Mouse (Mus musculus) liver, embryonic 14.5 days (tissue): Measurements from ENCODE around the gene Camp.

Source experiments
- CTCF ChIP-seq: IDR thresholded peaks from 2 replicates; pipeline ENCODE4 v1.5.1; 2016; ENCODE audit warnings: antibody characterized with exemption, low read depth, control low read depth
- EP300 ChIP-seq: IDR thresholded peaks from 2 replicates; pipeline ENCODE4 v1.6.1; 2016; ENCODE audit warnings: antibody characterized with exemption, low read depth

- TF ChIP-seq CTCF (no peak), EP300 (no peak)
These were observed 36.8 kb upstream of the Camp start for GRCm38 (mm10) chr9:109886259-109886658.
